Mouse (Mus musculus): ENCODE data around the gene Cnot1.

The Cnot1 gene

GRCm38 (mm10) chr8:95697128-95697527 lies 110.1 kb downstream of the Cnot1 start:
- intact Hi-C loops (cut with DNase I), result loop anchor here (2.0 to 10.0 kb wide), 2 partner anchors 90 to 342 kb away; partner anchors contain the start of gene Mmp15

GRCm38 (mm10) chr8:95696661-95697060 lies 110.6 kb downstream of the Cnot1 start:
- intact Hi-C loops (cut with DNase I), result loop anchor here (2.0 to 10.0 kb wide), 2 partner anchors 90 to 342 kb away; partner anchors contain the start of gene Mmp15

GRCm38 (mm10) chr8:95694631-95695030 lies 112.6 kb downstream of the Cnot1 start:
- intact Hi-C loops (cut with DNase I), result loop anchor here (10.0 kb wide), 1 partner anchor 340 kb away; the partner anchor contains the start of gene Mmp15

- intact Hi-C loops (cut with DNase I), result loop anchor here (10.0 kb wide), 1 partner anchor 336 kb away; the partner anchor contains the start of gene Mmp15
These were observed 116.2 kb downstream of the Cnot1 start for GRCm38 (mm10) chr8:95690929-95691541.

- intact Hi-C loops (cut with DNase I), result no loop called here
These were observed 119.1 kb downstream of the Cnot1 start for GRCm38 (mm10) chr8:95688073-95688672.

- intact Hi-C loops (cut with DNase I), result no loop called here
These were observed 129.1 kb downstream of the Cnot1 start for GRCm38 (mm10) chr8:95678024-95678611.

GRCm38 (mm10) chr8:95677591-95678023 lies 129.7 kb downstream of the Cnot1 start:
- intact Hi-C loops (cut with DNase I), result no loop called here

- intact Hi-C loops (cut with DNase I), result no loop called here
These were observed 130.6 kb downstream of the Cnot1 start, which contains the start of gene Ndrg4 for GRCm38 (mm10) chr8:95676631-95677030. Gene Ndrg4 (plus strand): TSS chr8:95676980.

GRCm38 (mm10) chr8:95672811-95673210 lies 134.5 kb downstream of the Cnot1 start:
- intact Hi-C loops (cut with DNase I), result no loop called here

- intact Hi-C loops (cut with DNase I), result no loop called here
These were observed 135.4 kb downstream of the Cnot1 start for GRCm38 (mm10) chr8:95671861-95672260.

- intact Hi-C loops (cut with DNase I), result no loop called here
These were observed 137.3 kb downstream of the Cnot1 start for GRCm38 (mm10) chr8:95669967-95670366.

Small RNAs within 50 kb of the gene (microRNA-seq; reads per million reads assigned to microRNA genes)
- gene Mir7073, result 0.37 to 0.80 reads per million in 2 experiments
